Mouse (Mus musculus): ENCODE data around the gene Kcnk5. TPM values are rescaled to one million over a fixed set of nuclear protein-coding genes. Genes with fewer than 3 reads are reported as not detected.

The Kcnk5 gene
- polyA plus RNA-seq, 1 experiment, result 7.2 TPM

DNA sequence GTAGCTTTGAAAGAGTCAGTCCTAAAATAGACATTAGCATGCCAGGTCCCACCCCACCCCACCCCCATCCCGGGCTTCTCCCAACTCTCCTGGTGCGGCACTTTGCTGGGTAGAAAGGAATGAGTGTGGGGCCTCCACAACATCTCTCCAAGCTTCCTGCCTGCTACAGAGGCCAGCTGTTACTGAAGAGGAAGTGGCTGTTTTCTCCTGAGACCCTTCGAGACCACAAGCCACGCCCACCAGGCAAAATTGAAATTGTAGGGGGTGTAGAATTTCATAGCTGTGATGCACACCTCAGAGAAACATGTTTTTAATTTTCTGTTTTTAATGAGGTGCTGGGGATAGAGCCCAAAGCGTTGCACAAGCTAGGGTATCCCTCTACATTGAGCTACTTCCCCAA lies 60.7 kb downstream of the Kcnk5 start:
- H3K4me3 ChIP-seq, result no peak overlapping the region
- no peaks in the 10 kb centered on the region for H3K27me3 ChIP-seq (ENCODE audit: control insufficient read depth, insufficient read depth, insufficient read length)
- H3K36me3 ChIP-seq (ENCODE audit: control insufficient read depth, insufficient read depth), result no peaks in the 10 kb centered on the region
- no peak overlapping the region for H3K4me2 ChIP-seq (ENCODE audit: low read depth)
- H3K79me2 ChIP-seq (ENCODE audit: control insufficient read depth, insufficient read depth), result no peaks in the 10 kb centered on the region
- no peak for TF ChIP-seq REST (IDR thresholded peaks at IDR 0.05; ENCODE audit: insufficient read depth, insufficient read length)
- peak in 1 of 3 experiments; percentile 27 for TF ChIP-seq MYOG (IDR thresholded peaks at IDR 0.05; ENCODE audit: control insufficient read depth in 1 of 3, insufficient read depth in 1 of 3, insufficient read length in 2 of 3, low read depth in 2 of 3)
- peak in 2 of 3 experiments; percentile 35 to 63 for TF ChIP-seq MYOD1 (IDR thresholded peaks at IDR 0.05; ENCODE audit: control insufficient read depth in 1 of 3, insufficient read length in 2 of 3, low read depth in 2 of 3)
- no peak overlapping the region for H3ac ChIP-seq (ENCODE audit: control insufficient read depth, insufficient read length)

DNA sequence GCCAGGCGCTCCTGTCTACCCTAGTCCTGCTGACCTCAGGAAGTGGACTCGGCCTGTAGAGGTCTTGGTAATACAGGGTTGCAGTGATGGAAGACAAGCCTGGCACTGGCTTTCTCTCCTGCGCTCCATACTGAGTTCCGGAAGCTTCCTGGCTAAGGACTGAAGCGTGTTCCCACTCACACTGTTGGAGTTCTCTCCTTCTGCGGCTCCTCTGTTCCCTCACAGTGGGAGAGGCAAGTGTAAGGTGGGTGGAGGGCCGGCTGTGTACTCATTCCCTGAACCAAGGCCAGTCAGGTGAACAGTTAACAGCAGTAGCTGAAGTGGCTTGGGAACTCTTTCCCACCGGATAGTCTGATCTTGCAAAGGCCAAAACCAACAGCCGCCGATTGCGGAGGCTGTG lies 61.6 kb downstream of the Kcnk5 start:
- H3ac ChIP-seq (ENCODE audit: control insufficient read depth, insufficient read length), result no peak overlapping the region
- H3K27me3 ChIP-seq (ENCODE audit: control insufficient read depth, insufficient read depth, insufficient read length), result no peaks in the 10 kb centered on the region
- no peak overlapping the region for H3K4me3 ChIP-seq
- no peak overlapping the region for H3K4me2 ChIP-seq (ENCODE audit: low read depth)
- no peaks in the 10 kb centered on the region for H3K79me2 ChIP-seq (ENCODE audit: control insufficient read depth, insufficient read depth)
- no peaks in the 10 kb centered on the region for H3K36me3 ChIP-seq (ENCODE audit: control insufficient read depth, insufficient read depth)
- TF ChIP-seq USF1 (IDR thresholded peaks at IDR 0.05; ENCODE audit: low read depth) (no peak), TCF3 (IDR thresholded peaks at IDR 0.05; ENCODE audit: insufficient read length, low read depth) (no peak), MYOD1 (IDR thresholded peaks at IDR 0.05; ENCODE audit: control insufficient read depth in 1 of 3, insufficient read length in 2 of 3, low read depth in 2 of 3) (no peak), CEBPB (IDR thresholded peaks at IDR 0.05; ENCODE audit: insufficient read depth, poor library complexity, severe bottlenecking) (no peak), POLR2A (IDR thresholded peaks at IDR 0.05; ENCODE audit: insufficient read length, low read depth) (no peak)

DNA sequence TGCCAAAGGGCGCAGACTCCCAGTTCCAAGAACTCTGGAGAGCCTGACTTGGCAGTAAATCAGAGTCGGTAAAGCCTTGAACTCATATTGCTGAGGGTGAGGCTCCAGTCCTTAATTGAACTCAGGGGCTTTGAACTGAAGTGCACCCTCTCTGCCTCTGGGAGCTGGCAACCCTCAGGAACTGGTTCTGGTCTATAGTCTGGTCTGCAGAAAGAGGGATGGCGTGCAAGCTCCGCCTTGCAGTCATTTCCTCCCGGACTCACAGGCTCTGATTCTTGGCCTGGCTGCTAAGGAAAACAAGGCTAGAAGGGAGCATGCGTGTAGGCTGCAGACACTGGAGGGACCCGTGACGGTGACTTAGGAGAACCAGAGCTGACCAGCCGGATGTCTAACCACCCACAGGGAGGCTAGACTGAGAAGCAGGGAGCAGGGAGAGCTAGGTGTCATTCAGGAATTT lies 65.4 kb downstream of the Kcnk5 start:
- Histone ChIP-seq H3K27me3 (ENCODE audit: control insufficient read depth, insufficient read depth, insufficient read length) (no peaks in the 10 kb centered on the region), H3ac (ENCODE audit: control insufficient read depth, insufficient read length) (no peak overlapping the region), H3K4me3 (no peak overlapping the region), H3K4me2 (ENCODE audit: low read depth) (no peak overlapping the region), H3K36me3 (ENCODE audit: control insufficient read depth, insufficient read depth) (no peaks in the 10 kb centered on the region), H3K79me2 (ENCODE audit: control insufficient read depth, insufficient read depth) (no peaks in the 10 kb centered on the region)
- TF ChIP-seq REST (IDR thresholded peaks at IDR 0.05; ENCODE audit: insufficient read depth, insufficient read length), result no peak
- TF ChIP-seq E2F4 (IDR thresholded peaks at IDR 0.05; ENCODE audit: insufficient read depth), result no peak
- no peak for TF ChIP-seq CEBPB (IDR thresholded peaks at IDR 0.05; ENCODE audit: insufficient read depth, poor library complexity, severe bottlenecking)
- TF ChIP-seq MYOD1 (IDR thresholded peaks at IDR 0.05; ENCODE audit: control insufficient read depth in 1 of 3, insufficient read length in 2 of 3, low read depth in 2 of 3), result no peak
- TF ChIP-seq MYOG (IDR thresholded peaks at IDR 0.05; ENCODE audit: control insufficient read depth in 1 of 3, insufficient read depth in 1 of 3, insufficient read length in 2 of 3, low read depth in 2 of 3), result no peak
- TF ChIP-seq TCF12 (IDR thresholded peaks at IDR 0.05; ENCODE audit: insufficient read depth, poor library complexity, severe bottlenecking), result no peak
- no peak for TF ChIP-seq TCF3 (IDR thresholded peaks at IDR 0.05; ENCODE audit: insufficient read length, low read depth)
- TF ChIP-seq SRF (IDR thresholded peaks at IDR 0.05; ENCODE audit: control insufficient read depth, insufficient read length, low read depth), result no peak
- no peak for TF ChIP-seq USF1 (IDR thresholded peaks at IDR 0.05; ENCODE audit: low read depth)
- TF ChIP-seq MAX (IDR thresholded peaks at IDR 0.05; ENCODE audit: low read depth), result no peak
- TF ChIP-seq POLR2A (IDR thresholded peaks at IDR 0.05; ENCODE audit: insufficient read length, low read depth), result no peak
- no peak for TF ChIP-seq POLR2AphosphoS2 (IDR thresholded peaks at IDR 0.05; ENCODE audit: insufficient read length, low read depth)

DNA sequence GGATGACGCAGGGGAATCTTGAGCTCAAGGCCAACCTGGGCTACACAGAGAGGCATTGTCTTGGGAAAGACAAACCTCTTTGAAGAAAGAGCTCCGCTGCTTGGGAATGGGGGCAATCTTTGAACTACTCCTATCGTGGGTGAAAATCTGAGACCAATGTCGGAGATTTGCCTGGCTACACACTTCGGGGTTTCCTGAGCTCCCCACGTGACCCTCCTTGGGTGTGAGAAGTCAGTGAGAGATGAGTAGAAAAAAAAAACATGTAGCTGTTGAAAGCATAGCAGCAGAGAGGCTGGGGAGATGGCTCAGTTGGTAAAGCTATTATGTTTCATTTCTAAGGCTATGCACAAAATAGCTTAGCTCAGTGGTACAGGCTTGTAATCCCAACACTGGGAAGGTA lies 66.7 kb downstream of the Kcnk5 start:
- H3K36me3 ChIP-seq (ENCODE audit: control insufficient read depth, insufficient read depth), result no peaks in the 10 kb centered on the region
- no peak overlapping the region for H3K4me3 ChIP-seq
- H3ac ChIP-seq (ENCODE audit: control insufficient read depth, insufficient read length), result no peak overlapping the region
- no peak overlapping the region for H3K4me2 ChIP-seq (ENCODE audit: low read depth)
- TF ChIP-seq POLR2AphosphoS2 (IDR thresholded peaks at IDR 0.05; ENCODE audit: insufficient read length, low read depth), result no peak
- no peaks in the 10 kb centered on the region for H3K27me3 ChIP-seq (ENCODE audit: control insufficient read depth, insufficient read depth, insufficient read length)
- H3K79me2 ChIP-seq (ENCODE audit: control insufficient read depth, insufficient read depth), result no peaks in the 10 kb centered on the region

DNA sequence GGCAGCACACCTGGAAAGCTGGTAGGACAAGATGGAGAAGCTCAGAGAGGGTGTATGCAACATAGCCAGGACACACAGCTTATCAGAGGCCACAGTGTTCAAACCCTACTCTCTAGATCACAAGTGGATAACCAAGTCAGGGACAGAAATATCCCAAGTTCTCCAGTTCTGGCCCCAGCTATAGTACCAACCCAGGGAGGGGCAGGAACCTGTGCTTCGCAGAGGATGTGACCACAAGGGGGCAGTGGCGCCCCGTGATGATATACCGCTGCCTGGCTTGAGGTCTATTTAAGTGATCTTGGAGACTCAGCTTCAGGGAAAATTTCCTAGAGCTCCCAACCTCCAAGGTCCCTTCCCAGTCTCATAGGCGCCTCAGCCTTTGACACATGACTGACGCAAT lies 67.6 kb downstream of the Kcnk5 start:
- H3K36me3 ChIP-seq (ENCODE audit: control insufficient read depth, insufficient read depth), result no peaks in the 10 kb centered on the region
- H3K27me3 ChIP-seq (ENCODE audit: control insufficient read depth, insufficient read depth, insufficient read length), result no peaks in the 10 kb centered on the region
- H3K79me2 ChIP-seq (ENCODE audit: control insufficient read depth, insufficient read depth), result no peaks in the 10 kb centered on the region
- H3K4me3 ChIP-seq, result no peak overlapping the region
- TF ChIP-seq MYOG (IDR thresholded peaks at IDR 0.05; ENCODE audit: control insufficient read depth in 1 of 3, insufficient read depth in 1 of 3, insufficient read length in 2 of 3, low read depth in 2 of 3) (no peak), CEBPB (IDR thresholded peaks at IDR 0.05; ENCODE audit: insufficient read depth, poor library complexity, severe bottlenecking) (no peak), MAX (IDR thresholded peaks at IDR 0.05; ENCODE audit: low read depth) (no peak), TCF12 (IDR thresholded peaks at IDR 0.05; ENCODE audit: insufficient read depth, poor library complexity, severe bottlenecking) (no peak)
- no peak overlapping the region for H3K4me2 ChIP-seq (ENCODE audit: low read depth)
- no peak overlapping the region for H3ac ChIP-seq (ENCODE audit: control insufficient read depth, insufficient read length)

Data from myocyte (in vitro differentiated cells).